Mouse (Mus musculus) ES-Bruce4 (cell line): ENCODE results near the gene Rnf151. TPM values are rescaled to one million over a fixed set of nuclear protein-coding genes. Genes with fewer than 3 reads are reported as not detected.
A peak's percentile ranks its signal among the peaks of the same experiment; 100 is the strongest.

Source experiments
- H3K27ac ChIP-seq: 2 replicates; pipeline ENCODE4 v1.5.1; 2012; ENCODE audit warnings: low read length, inconsistent platforms; ENCODE audit not compliant: insufficient read depth
- H3K27me3 ChIP-seq: 2 replicates; pipeline ENCODE4 v1.6.1; 2012; ENCODE audit warnings: mild to moderate bottlenecking, low read length, inconsistent platforms; ENCODE audit not compliant: control insufficient read depth, poor library complexity, insufficient read depth, severe bottlenecking
- H3K36me3 ChIP-seq: 2 replicates; pipeline ENCODE4 v1.6.1; 2012; ENCODE audit warnings: inconsistent platforms, mild to moderate bottlenecking, low read length, moderate library complexity; ENCODE audit not compliant: control insufficient read depth, poor library complexity, insufficient read depth, severe bottlenecking
- H3K4me1 ChIP-seq: one replicate; pipeline ENCODE4 v1.8.1; 2011; ENCODE audit warnings: low read length; ENCODE audit not compliant: control insufficient read depth, insufficient read depth
- H3K4me3 ChIP-seq: 2 replicates; pipeline ENCODE4 v1.5.1; 2011; ENCODE audit warnings: low read depth, mild to moderate bottlenecking, low read length
- H3K9ac ChIP-seq: 2 replicates; pipeline ENCODE4 v1.6.1; 2012; ENCODE audit warnings: low read depth, mild to moderate bottlenecking, inconsistent platforms; ENCODE audit not compliant: poor library complexity, severe bottlenecking
- H3K9me3 ChIP-seq: replicated peaks from 2 replicates; pipeline ENCODE4 v1.6.1; 2012; ENCODE audit warnings: mild to moderate bottlenecking, low read length, inconsistent platforms; ENCODE audit not compliant: control insufficient read depth, poor library complexity, insufficient read depth, severe bottlenecking
- CTCF ChIP-seq: IDR thresholded peaks from one replicate; pipeline ENCODE4 v1.8.1; 2011; ENCODE audit warnings: low read depth, low read length
- EP300 ChIP-seq: IDR thresholded peaks from 2 replicates; pipeline ENCODE4 v1.6.1; 2011; ENCODE audit warnings: low read depth, low read length; ENCODE audit not compliant: insufficient read depth
- POLR2A ChIP-seq: IDR thresholded peaks from one replicate; pipeline ENCODE4 v1.8.1; 2011; ENCODE audit warnings: low read length; ENCODE audit not compliant: insufficient read depth
- polyA plus RNA-seq: library from polyadenylated mRNA; stranded (reverse); fragments of >200 nt; gene quantifications from 2 replicates; pipeline ENCODE4 v1.2.4, GENCODE M21; 2011; ENCODE audit warnings: low read depth; ENCODE audit not compliant: missing spikeins, insufficient read depth, insufficient read length

Rnf151 gene
- polyA plus RNA-seq, 1 experiment, result not detected

DNA sequence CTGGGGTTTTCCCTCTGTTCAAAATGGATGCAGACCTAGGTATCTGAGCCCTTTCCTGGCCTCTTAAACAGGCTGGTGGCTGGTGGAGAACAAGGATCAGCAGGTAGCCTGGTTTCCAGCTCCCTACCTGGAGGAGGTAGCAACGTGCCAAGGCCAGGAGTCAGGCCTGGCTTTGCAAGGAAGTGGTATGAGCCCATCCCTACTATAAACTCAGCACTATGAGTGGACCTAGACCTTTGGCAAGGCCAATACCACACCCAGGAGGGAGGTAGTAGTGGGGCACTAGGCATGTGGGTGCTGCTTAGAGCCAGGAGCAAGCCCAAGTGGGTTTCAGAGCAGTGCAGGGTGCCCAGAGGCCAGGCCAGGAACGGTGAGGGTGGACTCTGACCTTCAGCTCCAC is 18.4 kb downstream of the Rnf151 start:
- H3K9me3 ChIP-seq, result no peaks in the 10 kb centered on the region
- H3K4me3 ChIP-seq, result no peak overlapping the region
- H3K27ac ChIP-seq, result no peak overlapping the region
- peaks cover 6% of the 10 kb centered on the region for H3K4me1 ChIP-seq
- peaks cover 18% of the 10 kb centered on the region for H3K36me3 ChIP-seq
- no peak overlapping the region for H3K9ac ChIP-seq
- no peaks in the 10 kb centered on the region for H3K27me3 ChIP-seq
- no peak for TF ChIP-seq CTCF
- TF ChIP-seq POLR2A, result no peak
- TF ChIP-seq EP300, result no peak

GRCm38 (mm10) chr17:24698715-24699114 is 19.1 kb downstream of the Rnf151 start:
- Histone ChIP-seq H3K4me1 (peaks cover 6% of the 10 kb centered on the region), H3K27ac (no peak overlapping the region), H3K27me3 (no peaks in the 10 kb centered on the region), H3K9ac (no peak overlapping the region), H3K9me3 (no peaks in the 10 kb centered on the region), H3K4me3 (no peak overlapping the region), H3K36me3 (peaks cover 11% of the 10 kb centered on the region)
- TF ChIP-seq EP300 (no peak), POLR2A (no peak), CTCF (no peak)

DNA sequence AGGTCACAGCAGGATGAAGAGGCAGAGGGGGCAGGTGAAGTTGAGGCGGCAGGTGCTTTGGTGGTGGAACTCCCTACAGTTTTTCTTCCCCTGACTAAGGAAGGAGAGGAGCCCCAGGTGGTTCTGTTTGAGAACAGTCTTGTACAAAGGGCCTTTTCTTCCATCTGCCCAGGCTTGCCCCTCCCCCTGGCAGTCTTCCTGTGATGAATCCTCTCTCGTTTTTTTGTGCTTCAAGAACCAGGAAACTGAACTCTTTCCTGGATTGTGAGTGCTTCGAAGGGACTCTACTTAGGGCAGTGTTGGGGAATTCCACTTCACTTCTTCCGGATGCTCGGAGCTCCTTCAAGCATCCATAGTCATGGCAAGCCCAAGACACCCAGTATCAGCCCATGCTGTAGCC is 19.9 kb downstream of the Rnf151 start:
- no peaks in the 10 kb centered on the region for H3K9me3 ChIP-seq
- H3K27ac ChIP-seq, result peak overlapping the region; percentile 85
- peak overlapping the region; percentile 0; the same call in 1 of the 2 replicates for H3K4me3 ChIP-seq
- TF ChIP-seq CTCF (no peak), EP300 (peak; percentile 72)
- H3K9ac ChIP-seq, result no peak overlapping the region
- H3K36me3 ChIP-seq, result peaks cover 15% of the 10 kb centered on the region
- H3K4me1 ChIP-seq, result peaks cover 6% of the 10 kb centered on the region
- no peaks in the 10 kb centered on the region for H3K27me3 ChIP-seq

DNA sequence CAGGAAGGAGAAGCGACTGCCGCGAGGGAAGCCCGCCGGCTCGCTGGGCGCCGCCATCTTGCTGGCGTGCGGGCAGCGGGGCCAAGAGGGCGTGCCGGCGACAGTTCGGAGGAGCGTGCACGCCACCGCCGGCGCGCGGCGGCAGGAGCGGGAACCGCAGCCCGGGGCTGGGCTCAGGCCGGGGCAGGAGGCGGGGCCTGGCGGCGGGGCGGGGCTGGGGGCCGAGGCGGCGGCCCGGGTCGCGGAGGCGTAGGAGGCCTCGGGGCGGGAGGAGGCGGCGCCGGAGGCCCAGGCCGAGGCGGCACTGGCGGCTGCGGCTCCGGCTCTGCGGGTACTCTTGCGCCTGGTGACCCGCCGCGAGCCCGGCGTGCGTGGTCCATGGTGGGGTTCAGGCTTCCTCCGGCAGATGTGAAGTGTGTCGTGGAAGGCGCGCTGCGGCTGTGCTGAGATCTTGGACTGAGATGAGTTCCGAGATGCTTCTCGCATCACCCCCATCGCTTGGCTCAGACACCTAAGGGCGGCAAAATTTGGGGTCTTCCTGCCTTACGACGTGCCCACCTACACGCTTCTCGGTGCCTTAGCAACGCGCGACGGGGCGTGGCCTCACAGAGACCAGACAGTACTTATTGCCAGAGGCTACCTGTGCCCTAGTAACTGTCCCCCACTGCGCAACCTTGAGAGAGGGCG is 21.7 kb downstream of the Rnf151 start, which contains the start of the genes Gfer and Noxo1:
Gfer (minus strand) TSS at position 146 of the 687 bp plus-strand sequence.
Noxo1 (plus strand) TSS at position 224 of the 687 bp plus-strand sequence.
- TF ChIP-seq EP300 (peak; percentile 78), POLR2A (no peak), CTCF (no peak)
- peak within 1 kb of the TSS; percentile 86 for H3K27ac ChIP-seq
- H3K4me3 ChIP-seq, result peak within 1 kb of the TSS; percentile 89
- peak within 1 kb of the TSS; percentile 95 for H3K9ac ChIP-seq
- no peaks in the 10 kb centered on the region for H3K9me3 ChIP-seq
- H3K4me1 ChIP-seq, result peaks cover 6% of the 10 kb centered on the region
- peaks cover 14% of the 10 kb centered on the region for H3K36me3 ChIP-seq
- H3K27me3 ChIP-seq, result no peaks in the 10 kb centered on the region

GRCm38 (mm10) chr17:24695326-24696010 is 22.4 kb downstream of the Rnf151 start:
- Histone ChIP-seq H3K27ac (peak overlapping the region; percentile 86), H3K4me3 (peak overlapping the region; percentile 89), H3K27me3 (no peaks in the 10 kb centered on the region), H3K9me3 (no peaks in the 10 kb centered on the region), H3K9ac (peak overlapping the region; percentile 95), H3K36me3 (peaks cover 8% of the 10 kb centered on the region), H3K4me1 (peaks cover 6% of the 10 kb centered on the region)
- TF ChIP-seq CTCF (no peak), EP300 (no peak), POLR2A (no peak)

- no peak overlapping the region for H3K27ac ChIP-seq
- peaks cover 8% of the 10 kb centered on the region for H3K36me3 ChIP-seq
- no peaks in the 10 kb centered on the region for H3K27me3 ChIP-seq
Observed at GRCm38 (mm10) chr17:24692385-24692784, 25.5 kb downstream of the Rnf151 start.

More at GRCm38 (mm10) chr17:24692385-24692784, 25.5 kb downstream of the Rnf151 start:
- TF ChIP-seq EP300 (no peak), POLR2A (no peak), CTCF (no peak)
- Histone ChIP-seq H3K9me3 (no peaks in the 10 kb centered on the region), H3K9ac (no peak overlapping the region), H3K4me3 (no peak overlapping the region), H3K4me1 (no peaks in the 10 kb centered on the region)
